Comparison of ENCODE assay signal across 16 mouse cellular contexts in genomic region chr11:81521881-81522280, GRCm38 (mm10).
"Had no signal": no experiment of that assay in that cellular context is flagged by ENCODE, and none has a peak within 500 bp of the region (broad histone marks: within the 10 kb centered on the region; RNA-seq: fewer than 3 reads in every experiment).

No protein-coding gene starts in this region.

- ATAC-seq: lung, postnatal 0 days; midbrain, embryonic 13.5 days; midbrain, embryonic 15.5 days had no signal

- H3K27ac ChIP-seq: lung, embryonic 15.5 days; macrophage; midbrain, embryonic 13.5 days; midbrain, embryonic 15.5 days; neural tube, embryonic 12.5 days; stomach, embryonic 15.5 days; stomach, postnatal 0 days had no signal

- H3K4me1 ChIP-seq: lung, embryonic 15.5 days; megakaryocyte, embryonic 14.5 days; stomach, embryonic 15.5 days had no signal

- H3K4me2 ChIP-seq: lung, embryonic 15.5 days; midbrain, embryonic 13.5 days; midbrain, embryonic 15.5 days; neural tube, embryonic 12.5 days; stomach, embryonic 15.5 days had no signal

- H3K9me3 ChIP-seq: lung, embryonic 15.5 days; megakaryocyte, embryonic 14.5 days; midbrain, embryonic 13.5 days; midbrain, embryonic 15.5 days; neural tube, embryonic 12.5 days; stomach, embryonic 15.5 days had no signal

- H3K36me3 ChIP-seq: lung, embryonic 15.5 days; midbrain, embryonic 13.5 days; midbrain, embryonic 15.5 days; neural tube, embryonic 12.5 days; stomach, embryonic 15.5 days had no signal

- H3K27me3 ChIP-seq: lung, embryonic 15.5 days; megakaryocyte, embryonic 14.5 days; midbrain, embryonic 15.5 days; neural tube, embryonic 12.5 days; stomach, embryonic 15.5 days had no signal

- DNase-seq: lung, adult 2 months; lung, postnatal 14 days; lung, postnatal 36 days; right cerebral cortex, postnatal 14 days; thymus, adult 2 months; thymus, postnatal 25 days; thymus, postnatal 4 days had no signal

- H3K9ac ChIP-seq: lung, embryonic 15.5 days; midbrain, embryonic 13.5 days; midbrain, embryonic 15.5 days; neural tube, embryonic 12.5 days; stomach, embryonic 15.5 days had no signal

- H3K4me3 ChIP-seq: lung, embryonic 15.5 days; megakaryocyte, embryonic 14.5 days; midbrain, embryonic 13.5 days; midbrain, embryonic 15.5 days; neural tube, embryonic 12.5 days; stomach, embryonic 15.5 days had no signal
